Mouse (Mus musculus): ENCODE data around the gene Tmem14c.

Gene Tmem14c

GRCm38 (mm10) chr13:41008946-41009345 is 7.1 kb upstream of the Tmem14c start:
- DNase-seq (ENCODE audit: low spot score in 2 of 2): no peak

DNA sequence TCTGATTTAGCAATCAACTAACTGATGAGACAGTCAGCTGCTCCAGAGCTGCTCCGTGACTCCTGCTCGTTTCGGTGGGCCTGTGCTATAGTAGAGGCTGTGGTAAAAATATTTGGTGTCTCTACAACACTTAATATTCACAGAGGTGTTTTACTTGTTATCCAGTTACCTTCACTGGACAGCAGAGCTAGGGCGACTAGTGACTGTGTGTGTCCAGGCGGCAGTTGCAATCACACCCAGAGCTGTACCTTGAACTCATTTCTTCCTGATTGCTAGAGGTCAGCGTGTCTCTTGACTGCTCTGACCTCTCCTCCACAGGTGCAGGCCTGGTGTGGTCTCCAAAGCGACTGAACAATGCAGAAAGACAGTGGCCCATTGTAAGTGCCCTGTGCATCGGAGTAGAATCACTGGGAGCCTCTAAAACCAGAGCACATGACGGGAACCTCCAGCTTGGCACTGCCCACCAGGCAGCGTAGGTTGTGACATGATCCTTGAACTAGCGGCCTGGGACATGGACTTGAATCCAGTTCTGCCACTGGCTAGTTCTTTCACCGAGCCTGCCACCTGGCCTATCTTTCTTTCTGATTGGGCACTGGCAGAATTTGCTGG is 809 bp downstream of the Tmem14c start:
- DNase-seq (ENCODE audit: low spot score in 2 of 2): no peak

- DNase-seq (ENCODE audit: low spot score in 2 of 2): no peak
Measured at GRCm38 (mm10) chr13:41017832-41018231, 1.7 kb downstream of the Tmem14c start.

DNA sequence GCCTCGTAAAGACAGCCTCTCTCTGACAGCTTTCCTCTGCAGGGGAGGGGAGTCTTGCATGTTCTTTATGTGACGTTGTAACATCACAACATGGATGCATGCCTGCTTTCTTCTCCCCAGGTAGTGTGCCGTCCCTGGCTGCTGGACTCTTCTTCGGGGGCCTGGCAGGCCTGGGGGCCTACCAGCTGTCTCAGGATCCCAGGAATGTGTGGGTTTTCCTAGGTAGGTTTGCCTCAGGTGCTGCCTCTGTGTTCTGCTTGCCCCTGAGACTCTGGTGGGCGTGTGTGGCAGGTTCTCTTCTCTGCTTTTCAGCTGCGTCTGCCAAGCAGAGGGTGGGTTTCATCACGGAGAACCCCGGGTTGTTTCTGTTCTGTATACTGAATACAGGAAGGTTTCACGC is 2.1 kb downstream of the Tmem14c start:
- DNase-seq (ENCODE audit: low spot score in 2 of 2): no peak

- no peak for DNase-seq (ENCODE audit: low spot score in 2 of 2)
Measured at GRCm38 (mm10) chr13:41018756-41019591, 2.9 kb downstream of the Tmem14c start.

- DNase-seq (ENCODE audit: low spot score in 2 of 2): no peak
Measured at GRCm38 (mm10) chr13:41020494-41020893, 4.4 kb downstream of the Tmem14c start.

GRCm38 (mm10) chr13:41021607-41022006 is 5.5 kb downstream of the Tmem14c start:
- DNase-seq (ENCODE audit: low spot score in 2 of 2): no peak

- DNase-seq (ENCODE audit: low spot score in 2 of 2): no peak
Measured at GRCm38 (mm10) chr13:41022099-41022498, 6.0 kb downstream of the Tmem14c start.

DNA sequence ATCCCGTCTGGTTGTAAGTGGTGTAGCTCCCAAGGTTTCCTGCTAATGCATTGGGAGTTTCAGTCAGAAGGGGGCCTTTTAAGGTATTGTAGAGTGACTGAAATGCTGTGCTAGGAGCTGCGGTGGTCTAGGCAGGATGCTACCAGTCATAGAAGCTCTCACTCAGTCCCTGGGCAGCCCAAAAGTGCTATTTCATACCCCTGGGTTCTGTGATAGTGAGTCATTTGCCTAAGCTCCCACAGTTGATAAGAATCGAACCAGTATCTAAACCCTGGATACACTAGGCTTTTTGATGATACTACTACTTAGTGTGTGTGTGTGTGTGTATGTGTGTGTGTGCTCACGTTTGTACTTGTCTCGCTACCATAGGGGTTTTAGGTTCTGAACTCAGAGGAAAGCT is 14.0 kb downstream of the Tmem14c start:
- no peak for DNase-seq (ENCODE audit: low spot score in 2 of 2)

GRCm38 (mm10) chr13:41042511-41042910 is 26.4 kb downstream of the Tmem14c start:
- no peak for DNase-seq (ENCODE audit: low spot score in 2 of 2)

DNA sequence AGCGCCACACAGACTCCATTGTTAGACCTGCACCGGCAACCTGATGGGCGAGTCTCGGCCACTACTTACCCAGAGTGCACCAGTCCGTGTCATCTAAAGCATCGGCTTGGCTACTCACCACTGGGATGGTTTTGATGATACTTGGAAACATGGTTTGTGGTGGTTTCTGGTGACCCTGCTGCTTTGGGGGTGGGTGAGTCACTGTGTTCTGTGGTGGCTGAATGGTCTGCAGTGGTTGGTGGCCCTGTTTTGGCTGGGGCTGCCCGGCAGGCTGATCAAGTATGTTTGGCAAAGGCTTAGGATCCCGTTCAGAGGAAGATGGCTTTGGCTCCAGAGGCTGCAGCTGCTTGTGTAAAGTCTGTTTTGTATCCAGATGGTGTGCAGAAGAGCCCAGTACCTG is 29.8 kb downstream of the Tmem14c start:
- no peak for DNase-seq (ENCODE audit: low spot score in 2 of 2)

- DNase-seq (ENCODE audit: low spot score in 2 of 2): no peak
Measured at GRCm38 (mm10) chr13:41047280-41047679, 31.2 kb downstream of the Tmem14c start.

DNA sequence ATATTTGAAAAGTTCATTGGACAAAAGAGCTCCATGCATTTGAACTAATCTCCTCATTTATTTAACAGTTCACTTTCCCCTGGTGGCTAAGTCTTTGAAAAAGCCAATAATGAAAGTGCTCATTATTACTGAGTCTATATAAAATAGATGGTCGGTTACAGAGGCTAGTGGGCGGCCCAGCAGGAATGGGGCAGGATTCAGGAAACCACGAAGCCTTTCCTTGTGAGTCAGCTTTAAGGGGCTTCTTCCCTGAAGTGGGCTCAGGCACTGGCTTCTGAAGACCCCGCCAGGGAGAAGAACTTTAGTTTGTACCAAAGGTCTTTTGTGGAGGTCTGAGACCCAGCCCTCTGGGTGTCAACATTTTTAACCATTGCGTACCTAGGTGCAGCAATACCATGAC is 35.9 kb downstream of the Tmem14c start:
- no peak for DNase-seq (ENCODE audit: low spot score in 2 of 2)

DNA sequence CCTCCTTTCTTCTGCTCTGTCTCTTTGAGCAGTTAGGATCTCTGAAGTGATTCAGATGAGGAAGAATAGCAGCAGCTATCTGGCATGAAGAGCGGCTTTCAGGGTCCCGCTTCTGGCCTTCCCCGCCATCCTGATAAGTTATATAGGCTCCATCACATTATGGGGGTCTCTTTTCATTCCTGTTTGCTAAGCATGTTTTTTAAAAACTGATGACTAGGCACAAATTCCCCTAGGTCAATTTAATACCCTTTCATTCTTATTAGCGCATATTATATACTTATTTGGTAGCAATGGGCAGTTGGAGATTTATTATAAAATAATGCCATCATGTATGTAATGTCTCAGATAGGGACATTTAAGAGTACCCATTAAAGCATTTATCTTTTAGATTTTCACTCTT is 51.5 kb downstream of the Tmem14c start:
- no peak for DNase-seq (ENCODE audit: low spot score in 2 of 2)

GRCm38 (mm10) chr13:41071617-41072016 is 55.5 kb downstream of the Tmem14c start:
- no peak for DNase-seq (ENCODE audit: low spot score in 2 of 2)

All from urinary bladder, postnatal 4 days (tissue).